Mouse (Mus musculus) cerebellum, adult 2 months (tissue): Measurements from ENCODE around the gene Inava. TPM values are rescaled to one million over a fixed set of nuclear protein-coding genes. Genes with fewer than 3 reads are reported as not detected.
A peak's percentile ranks its signal among the peaks of the same experiment; 100 is the strongest.

Source experiments
- DNase-seq, 2 experiments: peaks; one replicate each; pipeline ENCODE4 v3.0.0; 2021
- H3K27ac ChIP-seq: fragments of 200-500 bp; 2 replicates; pipeline ENCODE4 v1.5.1; 2012; ENCODE audit warnings: low read length, control low read depth, inconsistent platforms; ENCODE audit not compliant: insufficient read depth
- H3K27me3 ChIP-seq: fragments of 200-500 bp; 2 replicates; pipeline ENCODE4 v1.6.1; 2012; ENCODE audit warnings: inconsistent platforms, mild to moderate bottlenecking, low read length, moderate library complexity; ENCODE audit not compliant: control insufficient read depth, insufficient read depth
- H3K4me1 ChIP-seq: fragments of 200-500 bp; 2 replicates; pipeline ENCODE4 v1.6.1; 2011; ENCODE audit warnings: low read length; ENCODE audit not compliant: control insufficient read depth, insufficient read depth
- H3K4me3 ChIP-seq: fragments of 200-500 bp; replicated peaks from 2 replicates; pipeline ENCODE3; 2011; ENCODE audit warnings: mild to moderate bottlenecking, low read depth, low read length, control low read depth; ENCODE audit not compliant: insufficient read depth
- CTCF ChIP-seq: fragments of 200-500 bp; IDR thresholded peaks from 2 replicates; pipeline ENCODE4 v1.5.1; 2011; ENCODE audit warnings: low read depth, mild to moderate bottlenecking, control low read depth, low read length, moderate library complexity, borderline replicate concordance; ENCODE audit not compliant: insufficient read depth
- POLR2A ChIP-seq: fragments of 200-500 bp; IDR thresholded peaks from 2 replicates; pipeline ENCODE4 v1.6.1; 2011; ENCODE audit warnings: low read length, control low read depth, borderline replicate concordance; ENCODE audit not compliant: insufficient read depth
- WGBS: fragments of 180-500 bp; shearing (Covaris S2); methylation state at CpG from one replicate; pipeline ENCODE4 v1.1.7; 2018; 5-methylcytosine and 5-hydroxymethylcytosine counted together
- polyA plus RNA-seq: library from polyadenylated mRNA; depleted of rRNA; stranded (reverse); fragments of >200 nt; gene quantifications from 2 replicates; pipeline ENCODE4 v1.2.3, GENCODE M21; 2012

Gene Inava
- polyA plus RNA-seq, 1 experiment: 1.8 TPM

DNA sequence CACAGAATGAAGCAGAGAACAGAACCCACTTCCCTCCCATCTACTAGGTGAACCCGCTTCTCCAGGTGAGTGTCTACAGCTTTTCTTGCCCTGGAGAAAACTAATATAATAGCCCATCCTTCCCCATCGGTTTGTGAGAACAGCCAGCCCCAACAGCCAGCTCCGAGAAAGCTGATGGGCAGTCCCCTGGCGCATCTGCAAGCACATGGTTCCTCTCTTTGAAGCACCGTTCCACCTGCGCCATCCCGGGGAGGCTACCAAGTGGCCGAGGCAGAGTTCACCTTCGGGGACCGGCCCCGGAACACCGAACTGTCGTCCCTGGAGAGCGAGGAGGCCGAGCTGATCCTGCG lies 25.5 kb upstream of the Inava start:
- TF ChIP-seq CTCF (no peak), POLR2A (no peak)
- WGBS: 2% methylated on average over 16 of the region's 16 CpGs

GRCm38 (mm10) chr1:136258495-136258894 lies 24.4 kb upstream of the Inava start:
- Histone ChIP-seq H3K4me1 (no peaks in the 10 kb centered on the region; the same call in 1 of the 2 replicates), H3K27ac (no peak overlapping the region), H3K4me3 (no peak overlapping the region), H3K27me3 (no peaks in the 10 kb centered on the region)
- 81% methylated on average over 9 of the region's 9 CpGs for WGBS
- DNase-seq: no peak
- TF ChIP-seq POLR2A: no peak
- TF ChIP-seq CTCF: no peak

More for the DNA sequence above, 25.5 kb upstream of the Inava start:
- Histone ChIP-seq H3K4me1 (no peaks in the 10 kb centered on the region; the same call in 1 of the 2 replicates), H3K27me3 (no peaks in the 10 kb centered on the region), H3K27ac (peak overlapping the region; percentile 87), H3K4me3 (peak overlapping the region; percentile 74)
- no peak for DNase-seq

DNA sequence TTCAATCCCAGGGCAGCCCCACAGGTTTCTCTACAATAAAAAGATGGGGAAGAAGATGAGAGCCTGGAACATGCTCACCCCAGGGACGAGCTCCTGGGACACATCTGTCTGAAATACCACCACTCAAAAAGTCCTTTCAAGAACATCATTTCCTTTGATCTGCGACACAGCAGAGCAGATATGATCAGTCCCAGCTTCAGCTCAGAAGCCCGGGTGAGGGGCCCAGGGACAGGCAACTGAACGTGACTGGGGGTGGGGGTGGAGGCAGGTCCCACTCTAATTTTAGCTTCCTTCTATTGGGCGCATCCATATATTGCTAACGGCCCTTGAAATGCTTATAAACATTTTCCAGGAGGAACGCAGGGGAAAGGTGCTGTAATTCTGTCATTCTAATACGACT lies 21.6 kb upstream of the Inava start:
- no peak for DNase-seq
- Histone ChIP-seq H3K4me1 (no peaks in the 10 kb centered on the region), H3K27ac (no peak overlapping the region), H3K4me3 (no peak overlapping the region), H3K27me3 (no peaks in the 10 kb centered on the region)
- TF ChIP-seq CTCF: no peak
- TF ChIP-seq POLR2A: no peak
- WGBS: 74% methylated on average over 8 of the region's 8 CpGs

- Histone ChIP-seq H3K27me3 (no peaks in the 10 kb centered on the region; the same call in 1 of the 2 replicates), H3K27ac (no peak overlapping the region), H3K4me1 (no peaks in the 10 kb centered on the region), H3K4me3 (no peak overlapping the region)
- 51% methylated on average over 6 of the region's 6 CpGs for WGBS
- no peak for DNase-seq
- no peak for TF ChIP-seq POLR2A
- no peak for TF ChIP-seq CTCF
Measured at GRCm38 (mm10) chr1:136255174-136255573, 21.1 kb upstream of the Inava start.

- Histone ChIP-seq H3K4me3 (no peak overlapping the region), H3K27me3 (no peaks in the 10 kb centered on the region; the same call in 1 of the 2 replicates), H3K4me1 (no peaks in the 10 kb centered on the region), H3K27ac (no peak overlapping the region)
- no peak for DNase-seq
- no peak for TF ChIP-seq CTCF
- TF ChIP-seq POLR2A: no peak
- 89% methylated on average over 10 of the region's 10 CpGs for WGBS
Measured at GRCm38 (mm10) chr1:136254503-136255065, 20.5 kb upstream of the Inava start.

DNA sequence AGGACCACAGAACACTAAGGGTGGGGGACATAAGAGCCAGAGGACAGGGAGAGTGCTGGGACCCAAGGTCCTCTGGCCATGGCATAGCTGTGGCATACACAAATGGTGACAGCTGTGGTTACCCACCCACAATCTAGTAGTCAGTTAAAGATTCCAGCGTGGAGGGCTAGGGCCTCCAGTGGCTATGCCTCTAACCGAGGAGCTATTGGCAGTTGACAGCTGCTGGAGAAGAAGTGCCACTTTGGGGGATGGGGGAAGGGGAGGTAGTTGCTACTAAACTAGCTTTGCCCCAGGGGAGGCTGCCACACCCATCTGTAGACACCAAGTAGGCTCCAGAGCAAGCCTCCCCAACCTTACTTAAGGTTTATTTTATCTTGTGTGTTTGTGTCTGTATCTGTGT lies 19.4 kb upstream of the Inava start:
- no peak for TF ChIP-seq POLR2A
- no peak for TF ChIP-seq CTCF
- 19% methylated on average over 2 of the region's 2 CpGs for WGBS
- Histone ChIP-seq H3K4me3 (no peak overlapping the region), H3K27ac (no peak overlapping the region), H3K27me3 (no peaks in the 10 kb centered on the region; the same call in 1 of the 2 replicates), H3K4me1 (no peaks in the 10 kb centered on the region)
- DNase-seq: no peak

- DNase-seq: no peak
- no peaks in the 10 kb centered on the region for H3K4me1 ChIP-seq
- H3K27me3 ChIP-seq: no peaks in the 10 kb centered on the region; the same call in 1 of the 2 replicates
- TF ChIP-seq CTCF (no peak), POLR2A (no peak)
- H3K4me3 ChIP-seq: no peak overlapping the region
- WGBS: 16% methylated on average over 5 of the region's 5 CpGs
- no peak overlapping the region for H3K27ac ChIP-seq
Measured at GRCm38 (mm10) chr1:136249662-136250061, 15.6 kb upstream of the Inava start.

GRCm38 (mm10) chr1:136247393-136247792 lies 13.3 kb upstream of the Inava start:
- no peak overlapping the region for H3K4me3 ChIP-seq
- WGBS: 86% methylated on average over 5 of the region's 5 CpGs
- no peak overlapping the region for H3K27ac ChIP-seq
- H3K4me1 ChIP-seq: no peaks in the 10 kb centered on the region
- DNase-seq: no peak
- no peaks in the 10 kb centered on the region; the same call in 1 of the 2 replicates for H3K27me3 ChIP-seq
- TF ChIP-seq POLR2A: no peak
- no peak for TF ChIP-seq CTCF

- Histone ChIP-seq H3K27me3 (no peaks in the 10 kb centered on the region), H3K4me1 (no peaks in the 10 kb centered on the region), H3K4me3 (no peak overlapping the region), H3K27ac (no peak overlapping the region)
- 86% methylated on average over 5 of the region's 5 CpGs for WGBS
- TF ChIP-seq POLR2A (no peak), CTCF (no peak)
- no peak for DNase-seq
Measured at GRCm38 (mm10) chr1:136244469-136244868, 10.4 kb upstream of the Inava start.
